Mouse (Mus musculus): ENCODE results near the gene Zcchc7. TPM values are rescaled to one million over a fixed set of nuclear protein-coding genes. Genes with fewer than 3 reads are reported as not detected.
"Not testable (repeated sequence)": the region's sequence is repeated elsewhere in the genome, so short reads cannot be mapped to it uniquely, and the experiment has no call there.

Gene Zcchc7
- polyA plus RNA-seq, 1 experiment from 2014 or later: 41.3 TPM

- Histone ChIP-seq H3K4me1 (peaks cover 20% of the 10 kb centered on the region), H3K9ac (no peak overlapping the region), H3K4me2 (no peak overlapping the region), H3K36me3 (ENCODE audit: poor library complexity, severe bottlenecking) (no peaks in the 10 kb centered on the region), H3K27me3 (peaks cover 96% of the 10 kb centered on the region), H3K4me3 (no peak overlapping the region), H3K9me3 (replicated peaks) (no peaks in the 10 kb centered on the region), H3K27ac (no peak overlapping the region)
- no peak for ATAC-seq
- 2% methylated on average over 19 of the region's 19 CpGs for WGBS
Measured at GRCm38 (mm10) chr4:44713554-44714051, 42.1 kb upstream of the Zcchc7 start.

GRCm38 (mm10) chr4:44714111-44714621, 41.5 kb upstream of the Zcchc7 start:
- no peaks in the 10 kb centered on the region for H3K36me3 ChIP-seq (ENCODE audit: poor library complexity, severe bottlenecking)
- 0 out of 2 replicates have a peak, but pooled peaks have one; percentile 45 for ATAC-seq
- H3K4me3 ChIP-seq: no peak overlapping the region
- no peak overlapping the region; the same call in 1 of the 2 replicates for H3K4me2 ChIP-seq
- peaks cover 94% of the 10 kb centered on the region for H3K27me3 ChIP-seq
- no peak overlapping the region for H3K9ac ChIP-seq
- WGBS: 1% methylated on average over 27 of the region's 27 CpGs
- H3K4me1 ChIP-seq: peaks cover 20% of the 10 kb centered on the region
- H3K9me3 ChIP-seq (replicated peaks): no peaks in the 10 kb centered on the region
- no peak overlapping the region for H3K27ac ChIP-seq

GRCm38 (mm10) chr4:44715621-44716160, 40.0 kb upstream of the Zcchc7 start:
- no peaks in the 10 kb centered on the region for H3K9me3 ChIP-seq (replicated peaks)
- no peaks in the 10 kb centered on the region for H3K36me3 ChIP-seq (ENCODE audit: poor library complexity, severe bottlenecking)
- H3K27me3 ChIP-seq: peaks cover 82% of the 10 kb centered on the region
- no peak overlapping the region for H3K4me2 ChIP-seq
- no peak overlapping the region for H3K4me3 ChIP-seq
- no peak overlapping the region for H3K9ac ChIP-seq
- no peak overlapping the region for H3K27ac ChIP-seq
- peaks cover 20% of the 10 kb centered on the region for H3K4me1 ChIP-seq
- ATAC-seq: no peak
- WGBS: 18% methylated on average over 3 of the region's 3 CpGs

GRCm38 (mm10) chr4:44716391-44716790, 39.3 kb upstream of the Zcchc7 start:
- Histone ChIP-seq H3K27me3 (peaks cover 75% of the 10 kb centered on the region), H3K4me3 (no peak overlapping the region), H3K27ac (no peak overlapping the region), H3K9me3 (replicated peaks) (no peaks in the 10 kb centered on the region), H3K9ac (no peak overlapping the region), H3K4me1 (peaks cover 20% of the 10 kb centered on the region), H3K4me2 (no peak overlapping the region), H3K36me3 (ENCODE audit: poor library complexity, severe bottlenecking) (no peaks in the 10 kb centered on the region)
- no peak for ATAC-seq
- 2% methylated on average over 10 of the region's 10 CpGs for WGBS

DNA sequence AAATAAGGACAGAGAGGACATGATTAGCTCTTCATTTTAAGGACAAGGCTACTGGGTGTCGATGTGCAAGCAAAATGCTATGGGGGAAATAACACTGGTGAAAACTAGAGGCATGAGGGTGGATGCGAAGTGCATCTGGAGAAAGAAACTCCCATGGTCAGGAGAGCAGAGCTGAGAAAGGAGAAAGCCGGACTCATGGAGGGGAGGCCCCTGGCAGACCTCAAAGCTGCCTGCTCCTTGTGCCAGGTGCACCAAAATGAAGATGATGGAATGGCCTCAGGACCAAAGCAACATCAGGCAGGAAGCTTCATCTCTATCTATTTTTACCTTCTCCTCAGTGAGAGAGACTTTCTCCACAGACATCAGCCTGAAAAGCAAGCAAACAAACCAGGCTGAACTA, 38.0 kb upstream of the Zcchc7 start:
- ATAC-seq: no peak
- Histone ChIP-seq H3K4me1 (peaks cover 15% of the 10 kb centered on the region), H3K27ac (no peak overlapping the region), H3K4me2 (no peak overlapping the region), H3K27me3 (peaks cover 67% of the 10 kb centered on the region), H3K36me3 (ENCODE audit: poor library complexity, severe bottlenecking) (no peaks in the 10 kb centered on the region), H3K9ac (no peak overlapping the region), H3K9me3 (replicated peaks) (no peaks in the 10 kb centered on the region), H3K4me3 (no peak overlapping the region)
- 81% methylated on average over 3 of the region's 3 CpGs for WGBS

- Histone ChIP-seq H3K9me3 (replicated peaks) (no peaks in the 10 kb centered on the region), H3K27ac (no peak overlapping the region), H3K27me3 (peaks cover 43% of the 10 kb centered on the region), H3K4me3 (no peak overlapping the region), H3K36me3 (ENCODE audit: poor library complexity, severe bottlenecking) (no peaks in the 10 kb centered on the region), H3K4me2 (no peak overlapping the region), H3K9ac (no peak overlapping the region), H3K4me1 (no peaks in the 10 kb centered on the region)
- no peak for ATAC-seq
- WGBS: 98% methylated on average over 8 of the region's 8 CpGs
Measured at GRCm38 (mm10) chr4:44720046-44720445, 35.6 kb upstream of the Zcchc7 start.

GRCm38 (mm10) chr4:44721237-44721636, 34.4 kb upstream of the Zcchc7 start:
- H3K4me1 ChIP-seq: no peaks in the 10 kb centered on the region
- 93% methylated on average over 4 of the region's 4 CpGs for WGBS
- ATAC-seq: no peak
- H3K4me3 ChIP-seq: no peak overlapping the region
- H3K4me2 ChIP-seq: no peak overlapping the region
- H3K9ac ChIP-seq: no peak overlapping the region
- H3K27ac ChIP-seq: no peak overlapping the region
- peaks cover 35% of the 10 kb centered on the region for H3K27me3 ChIP-seq
- H3K36me3 ChIP-seq (ENCODE audit: poor library complexity, severe bottlenecking): no peaks in the 10 kb centered on the region
- H3K9me3 ChIP-seq (replicated peaks): no peaks in the 10 kb centered on the region

DNA sequence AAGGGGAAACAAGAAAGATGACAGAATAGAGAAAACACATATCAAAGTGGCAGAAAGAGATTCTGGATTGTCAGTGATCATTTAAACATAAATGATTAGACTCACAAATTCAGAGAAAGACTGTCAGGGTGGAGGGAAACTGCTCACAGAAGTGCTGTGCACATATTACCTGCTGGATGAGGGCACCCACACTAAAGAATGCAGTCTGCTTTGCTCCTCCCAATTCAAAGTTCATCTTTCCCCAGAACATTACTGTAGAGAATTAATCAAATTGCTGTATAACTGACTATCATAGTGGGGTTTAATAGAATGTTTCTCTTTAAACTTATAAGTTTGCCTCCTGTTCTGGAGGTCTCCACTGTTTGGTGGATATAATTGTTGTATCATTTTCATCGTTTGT, 15.2 kb upstream of the Zcchc7 start:
- no peak overlapping the region for H3K27ac ChIP-seq
- H3K27me3 ChIP-seq: no peaks in the 10 kb centered on the region
- peaks cover 5% of the 10 kb centered on the region; the same call in 1 of the 2 replicates for H3K9me3 ChIP-seq (replicated peaks)
- no peaks in the 10 kb centered on the region for H3K36me3 ChIP-seq (ENCODE audit: poor library complexity, severe bottlenecking)
- H3K4me3 ChIP-seq: no peak overlapping the region
- no peak overlapping the region for H3K9ac ChIP-seq
- H3K4me2 ChIP-seq: no peak overlapping the region
- WGBS: 85% methylated on average over 1 of the region's 1 CpGs
- no peak for ATAC-seq
- no peaks in the 10 kb centered on the region for H3K4me1 ChIP-seq

GRCm38 (mm10) chr4:44756134-44756951, 666 bp downstream of the Zcchc7 start:
- peak; percentile 99 for ATAC-seq
- under 1% methylated on average over 60 of the region's 60 CpGs for WGBS
- Histone ChIP-seq H3K9ac (peak overlapping the region; percentile 93), H3K4me3 (peak overlapping the region; percentile 98), H3K9me3 (replicated peaks) (no peaks in the 10 kb centered on the region), H3K4me2 (peak overlapping the region; percentile 87), H3K36me3 (ENCODE audit: poor library complexity, severe bottlenecking) (no peaks in the 10 kb centered on the region), H3K27ac (peak overlapping the region; percentile 88), H3K4me1 (peaks cover 13% of the 10 kb centered on the region), H3K27me3 (no peaks in the 10 kb centered on the region; the same call in 1 of the 2 replicates)

GRCm38 (mm10) chr4:44757131-44757530, 1.5 kb downstream of the Zcchc7 start:
- 8% methylated on average over 10 of the region's 10 CpGs for WGBS
- Histone ChIP-seq H3K4me3 (peak overlapping the region; percentile 98), H3K4me2 (peak overlapping the region; percentile 87), H3K9ac (peak overlapping the region; percentile 93), H3K27ac (peak overlapping the region; percentile 88; the same call in 1 of the 2 replicates), H3K4me1 (peaks cover 13% of the 10 kb centered on the region)
- not testable (repeated sequence) for H3K9me3 ChIP-seq (replicated peaks); H3K27me3 ChIP-seq; H3K36me3 ChIP-seq (ENCODE audit: poor library complexity, severe bottlenecking); ATAC-seq

DNA sequence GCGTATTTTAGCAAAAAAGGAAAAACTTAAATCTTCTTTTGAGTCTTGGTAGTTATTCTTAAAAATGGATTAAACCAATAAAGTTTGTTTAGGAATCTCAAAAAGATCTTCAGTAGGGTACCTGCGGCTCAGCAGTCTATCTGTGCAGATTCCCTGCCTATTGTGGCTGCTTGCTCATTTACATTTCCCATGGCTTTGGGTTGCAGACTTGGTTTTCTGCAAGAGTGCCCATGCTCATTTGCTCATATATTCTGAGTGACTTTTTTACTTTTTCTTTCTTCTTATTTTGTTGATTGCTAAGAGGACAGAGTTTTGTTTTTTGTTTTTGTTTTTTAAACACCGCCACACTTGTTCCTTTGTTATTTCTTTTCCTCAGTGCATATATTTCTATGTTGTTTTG, 19.2 kb downstream of the Zcchc7 start:
- no peak overlapping the region for H3K4me2 ChIP-seq
- H3K27me3 ChIP-seq: no peaks in the 10 kb centered on the region
- no peaks in the 10 kb centered on the region for H3K9me3 ChIP-seq (replicated peaks)
- H3K4me1 ChIP-seq: peaks cover 5% of the 10 kb centered on the region; the same call in 1 of the 2 replicates
- WGBS: 56% methylated on average over 3 of the region's 3 CpGs
- no peak overlapping the region for H3K9ac ChIP-seq
- no peak overlapping the region for H3K27ac ChIP-seq
- H3K36me3 ChIP-seq (ENCODE audit: poor library complexity, severe bottlenecking): peaks cover 8% of the 10 kb centered on the region; the same call in 1 of the 2 replicates
- H3K4me3 ChIP-seq: no peak overlapping the region
- ATAC-seq: no peak

GRCm38 (mm10) chr4:44776651-44777050, 21.0 kb downstream of the Zcchc7 start:
- no peak overlapping the region for H3K4me2 ChIP-seq
- H3K4me1 ChIP-seq: peaks cover 5% of the 10 kb centered on the region; the same call in 1 of the 2 replicates
- H3K4me3 ChIP-seq: no peak overlapping the region
- H3K27me3 ChIP-seq: no peaks in the 10 kb centered on the region
- H3K27ac ChIP-seq: no peak overlapping the region
- 31% methylated on average over 2 of the region's 2 CpGs for WGBS
- ATAC-seq: no peak
- H3K9ac ChIP-seq: no peak overlapping the region
- H3K36me3 ChIP-seq (ENCODE audit: poor library complexity, severe bottlenecking): no peaks in the 10 kb centered on the region
- no peaks in the 10 kb centered on the region for H3K9me3 ChIP-seq (replicated peaks)

Data from forebrain, embryonic 13.5 days (tissue).